Mouse (Mus musculus): ENCODE measurements at regions not wholly inside any gene's neighbourhood (a gene's known extent, or its start where the extent isn't known, plus 50 kb on each side); places are given as distances from the start of the nearest gene placed in this dataset.
"Not testable (repeated sequence)": the region's sequence is repeated elsewhere in the genome, so short reads cannot be mapped to it uniquely, and the experiment has no call there.

GRCm38 (mm10) chr7:73600776-73601175, 59.1 kb upstream of the Chd2 start:
- no peak for DNase-seq (ENCODE audit: low spot score)
- peaks cover 7% of the 10 kb centered on the region for H3K9me3 ChIP-seq
- WGBS, result 89% methylated on average over 1 of the region's 1 CpGs

GRCm38 (mm10) chr7:73600003-73600385, 58.4 kb upstream of the Chd2 start:
- WGBS, result 85% methylated on average over 3 of the region's 3 CpGs
- H3K36me3 ChIP-seq (replicated peaks); H3K9me3 ChIP-seq; H3K27me3 ChIP-seq (replicated peaks; ENCODE audit: low read depth, poor library complexity, severe bottlenecking); DNase-seq (ENCODE audit: low spot score); H3K27ac ChIP-seq (replicated peaks); H3K4me3 ChIP-seq: not testable (repeated sequence)
- peaks cover 42% of the 10 kb centered on the region for H3K4me1 ChIP-seq

More at GRCm38 (mm10) chr7:73600776-73601175, 59.1 kb upstream of the Chd2 start:
- Histone ChIP-seq H3K27me3 (replicated peaks; ENCODE audit: low read depth, poor library complexity, severe bottlenecking) (no peaks in the 10 kb centered on the region; the same call in 1 of the 2 replicates), H3K4me1 (peaks cover 37% of the 10 kb centered on the region), H3K27ac (replicated peaks) (no peak overlapping the region), H3K4me3 (no peak overlapping the region), H3K36me3 (replicated peaks) (0 out of 2 replicates have a peak, but pooled peaks cover 5% of the 10 kb centered on the region)

GRCm38 (mm10) chr7:73599354-73600002, 57.8 kb upstream of the Chd2 start:
- no peak overlapping the region for H3K4me3 ChIP-seq
- H3K27ac ChIP-seq (replicated peaks), result no peak overlapping the region
- H3K4me1 ChIP-seq, result peaks cover 45% of the 10 kb centered on the region
- no peak for DNase-seq (ENCODE audit: low spot score)
- peaks cover 7% of the 10 kb centered on the region for H3K9me3 ChIP-seq
- H3K27me3 ChIP-seq (replicated peaks; ENCODE audit: low read depth, poor library complexity, severe bottlenecking), result no peaks in the 10 kb centered on the region; the same call in 1 of the 2 replicates
- WGBS, result 93% methylated on average over 9 of the region's 9 CpGs
- 0 out of 2 replicates have a peak, but pooled peaks cover 5% of the 10 kb centered on the region for H3K36me3 ChIP-seq (replicated peaks)

GRCm38 (mm10) chr7:73597968-73598367, 56.3 kb upstream of the Chd2 start:
- peaks cover 7% of the 10 kb centered on the region for H3K9me3 ChIP-seq
- no peaks in the 10 kb centered on the region; the same call in 1 of the 2 replicates for H3K27me3 ChIP-seq (replicated peaks; ENCODE audit: low read depth, poor library complexity, severe bottlenecking)
- 84% methylated on average over 5 of the region's 5 CpGs for WGBS
- DNase-seq (ENCODE audit: low spot score), result no peak
- H3K27ac ChIP-seq (replicated peaks), result 0 out of 2 replicates have a peak overlapping the region, but pooled peaks have one; percentile 90
- H3K4me1 ChIP-seq, result peaks cover 52% of the 10 kb centered on the region
- H3K4me3 ChIP-seq, result no peak overlapping the region
- 0 out of 2 replicates have a peak, but pooled peaks cover 5% of the 10 kb centered on the region for H3K36me3 ChIP-seq (replicated peaks)

GRCm38 (mm10) chr7:73596866-73597840, 55.5 kb upstream of the Chd2 start:
- Histone ChIP-seq H3K27me3 (replicated peaks; ENCODE audit: low read depth, poor library complexity, severe bottlenecking) (no peaks in the 10 kb centered on the region; the same call in 1 of the 2 replicates), H3K4me1 (peaks cover 52% of the 10 kb centered on the region), H3K9me3 (peaks cover 7% of the 10 kb centered on the region), H3K4me3 (no peak overlapping the region), H3K27ac (replicated peaks) (peak overlapping the region; percentile 90), H3K36me3 (replicated peaks) (0 out of 2 replicates have a peak, but pooled peaks cover 5% of the 10 kb centered on the region)
- WGBS, result 60% methylated on average over 11 of the region's 11 CpGs
- no peak for DNase-seq (ENCODE audit: low spot score)

GRCm38 (mm10) chr7:73596415-73596814, 54.8 kb upstream of the Chd2 start:
- Histone ChIP-seq H3K4me1 (peaks cover 52% of the 10 kb centered on the region), H3K9me3 (peaks cover 7% of the 10 kb centered on the region), H3K36me3 (replicated peaks) (0 out of 2 replicates have a peak, but pooled peaks cover 5% of the 10 kb centered on the region), H3K4me3 (peak overlapping the region; percentile 49; the same call in 1 of the 2 replicates), H3K27ac (replicated peaks) (peak overlapping the region; percentile 90), H3K27me3 (replicated peaks; ENCODE audit: low read depth, poor library complexity, severe bottlenecking) (no peaks in the 10 kb centered on the region; the same call in 1 of the 2 replicates)
- DNase-seq (ENCODE audit: low spot score), result no peak
- 40% methylated on average over 2 of the region's 2 CpGs for WGBS

- peak; percentile 68 for DNase-seq (ENCODE audit: low spot score)
- WGBS, result 26% methylated on average over 9 of the region's 9 CpGs
Measured at GRCm38 (mm10) chr7:73595860-73596259, 54.2 kb upstream of the Chd2 start.

GRCm38 (mm10) chr7:73595140-73595825, 53.7 kb upstream of the Chd2 start:
- H3K36me3 ChIP-seq (replicated peaks), result 0 out of 2 replicates have a peak, but pooled peaks cover 5% of the 10 kb centered on the region
- peak; percentile 98 for DNase-seq (ENCODE audit: low spot score)
- peaks cover 7% of the 10 kb centered on the region for H3K9me3 ChIP-seq
- H3K27ac ChIP-seq (replicated peaks), result peak overlapping the region; percentile 90
- peak overlapping the region; percentile 49 for H3K4me3 ChIP-seq
- 2% methylated on average over 23 of the region's 23 CpGs for WGBS
- no peaks in the 10 kb centered on the region; the same call in 1 of the 2 replicates for H3K27me3 ChIP-seq (replicated peaks; ENCODE audit: low read depth, poor library complexity, severe bottlenecking)
- peaks cover 47% of the 10 kb centered on the region for H3K4me1 ChIP-seq

More at GRCm38 (mm10) chr7:73595860-73596259, 54.2 kb upstream of the Chd2 start:
- H3K27ac ChIP-seq (replicated peaks), result peak overlapping the region; percentile 90
- peaks cover 48% of the 10 kb centered on the region for H3K4me1 ChIP-seq
- peak overlapping the region; percentile 49 for H3K4me3 ChIP-seq
- no peaks in the 10 kb centered on the region; the same call in 1 of the 2 replicates for H3K27me3 ChIP-seq (replicated peaks; ENCODE audit: low read depth, poor library complexity, severe bottlenecking)
- peaks cover 7% of the 10 kb centered on the region for H3K9me3 ChIP-seq
- H3K36me3 ChIP-seq (replicated peaks), result 0 out of 2 replicates have a peak, but pooled peaks cover 5% of the 10 kb centered on the region

- WGBS, result under 1% methylated on average over 14 of the region's 14 CpGs
- Histone ChIP-seq H3K27ac (replicated peaks) (peak overlapping the region; percentile 90), H3K36me3 (replicated peaks) (no peaks in the 10 kb centered on the region), H3K4me3 (peak overlapping the region; percentile 49), H3K27me3 (replicated peaks; ENCODE audit: low read depth, poor library complexity, severe bottlenecking) (no peaks in the 10 kb centered on the region; the same call in 1 of the 2 replicates), H3K4me1 (peaks cover 50% of the 10 kb centered on the region), H3K9me3 (peaks cover under 1% of the 10 kb centered on the region; the same call in 1 of the 2 replicates)
- peak; percentile 61 for DNase-seq (ENCODE audit: low spot score)
Measured at GRCm38 (mm10) chr7:73594492-73595139, 53.0 kb upstream of the Chd2 start.

- Histone ChIP-seq H3K9me3 (no peaks in the 10 kb centered on the region), H3K4me3 (peak overlapping the region; percentile 49), H3K27me3 (replicated peaks; ENCODE audit: low read depth, poor library complexity, severe bottlenecking) (peaks cover 2% of the 10 kb centered on the region; the same call in 1 of the 2 replicates), H3K36me3 (replicated peaks) (no peaks in the 10 kb centered on the region), H3K27ac (replicated peaks) (peak overlapping the region; percentile 90), H3K4me1 (peaks cover 58% of the 10 kb centered on the region)
- no peak for DNase-seq (ENCODE audit: low spot score)
- WGBS, result 73% methylated on average over 17 of the region's 17 CpGs
Measured at GRCm38 (mm10) chr7:73593645-73594385, 52.2 kb upstream of the Chd2 start.

GRCm38 (mm10) chr7:73592857-73593256, 51.2 kb upstream of the Chd2 start:
- H3K9me3 ChIP-seq, result no peaks in the 10 kb centered on the region
- DNase-seq (ENCODE audit: low spot score), result no peak
- no peaks in the 10 kb centered on the region for H3K36me3 ChIP-seq (replicated peaks)
- H3K27ac ChIP-seq (replicated peaks), result no peak overlapping the region
- no peak overlapping the region for H3K4me3 ChIP-seq
- WGBS, result 90% methylated on average over 5 of the region's 5 CpGs
- peaks cover 57% of the 10 kb centered on the region for H3K4me1 ChIP-seq
- H3K27me3 ChIP-seq (replicated peaks; ENCODE audit: low read depth, poor library complexity, severe bottlenecking), result peaks cover 2% of the 10 kb centered on the region; the same call in 1 of the 2 replicates
